Mouse (Mus musculus): ENCODE measurements around the gene Olfr629.
"Not testable (repeated sequence)": the region's sequence is repeated elsewhere in the genome, so short reads cannot be mapped to it uniquely, and the experiment has no call there.

Gene Olfr629

GRCm38 (mm10) chr7:103744843-103745242 is at the start of gene Olfr629:
Gene Olfr629 (minus strand): TSS chr7:103744943.
- DNase-seq (ENCODE audit: low spot score in 2 of 2), result no peak

- DNase-seq (ENCODE audit: low spot score in 2 of 2), result no peak
Observed at GRCm38 (mm10) chr7:103792669-103793388, 48.1 kb upstream of the Olfr629 start.

- DNase-seq (ENCODE audit: low spot score in 2 of 2), result no peak
Observed at GRCm38 (mm10) chr7:103791721-103792120, 47.0 kb upstream of the Olfr629 start, which contains the start of gene Olfr67. Gene Olfr67 (minus strand): TSS chr7:103791821.

- no peak for DNase-seq (ENCODE audit: low spot score in 2 of 2)
Observed at GRCm38 (mm10) chr7:103779598-103779997, 34.9 kb upstream of the Olfr629 start, which contains the start of gene Olfr68. Gene Olfr68 (minus strand): TSS chr7:103779698.

- DNase-seq (ENCODE audit: low spot score in 2 of 2), result not testable (repeated sequence)
Observed at GRCm38 (mm10) chr7:103777652-103778051, 32.9 kb upstream of the Olfr629 start.

GRCm38 (mm10) chr7:103771494-103771893 is 26.8 kb upstream of the Olfr629 start, which contains the start of gene Olfr69:
Gene Olfr69 (minus strand): TSS chr7:103771594.
- DNase-seq (ENCODE audit: low spot score in 2 of 2), result no peak

GRCm38 (mm10) chr7:103767687-103768086 is 22.9 kb upstream of the Olfr629 start:
- DNase-seq (ENCODE audit: low spot score in 2 of 2), result not testable (repeated sequence)

GRCm38 (mm10) chr7:103762212-103762611 is 17.5 kb upstream of the Olfr629 start:
- not testable (repeated sequence) for DNase-seq (ENCODE audit: low spot score in 2 of 2)

GRCm38 (mm10) chr7:103757233-103757632 is 12.5 kb upstream of the Olfr629 start, which contains the start of gene Olfr630:
Gene Olfr630 (minus strand): TSS chr7:103757333.
- DNase-seq (ENCODE audit: low spot score in 2 of 2), result no peak

GRCm38 (mm10) chr7:103730074-103730473 is 14.7 kb downstream of the Olfr629 start, which contains the start of gene Olfr628:
Gene Olfr628 (plus strand): TSS chr7:103730374.
- DNase-seq (ENCODE audit: low spot score in 2 of 2), result no peak

GRCm38 (mm10) chr7:103716398-103716797 is 28.3 kb downstream of the Olfr629 start:
- DNase-seq (ENCODE audit: low spot score in 2 of 2), result not testable (repeated sequence)

- DNase-seq (ENCODE audit: low spot score in 2 of 2), result no peak
Observed at GRCm38 (mm10) chr7:103714371-103714770, 30.4 kb downstream of the Olfr629 start, which contains the start of gene Olfr243. Gene Olfr243 (plus strand): TSS chr7:103714671.

GRCm38 (mm10) chr7:103712024-103712423 is 32.7 kb downstream of the Olfr629 start:
- no peak for DNase-seq (ENCODE audit: low spot score in 2 of 2)

- DNase-seq (ENCODE audit: low spot score in 2 of 2), result no peak
Observed at GRCm38 (mm10) chr7:103699469-103699868, 45.3 kb downstream of the Olfr629 start.
